Mouse (Mus musculus) hindbrain, embryonic 14.5 days (tissue): ENCODE results near the gene Slc38a3. TPM values are rescaled to one million over a fixed set of nuclear protein-coding genes. Genes with fewer than 3 reads are reported as not detected.

Experiments
- ATAC-seq: fragments of 200-750 bp; cut with Nextera tagmentation; 2 replicates; pipeline ENCODE4 v1.8.0; 2017; ENCODE audit warnings: moderate number of reproducible peaks, mild to moderate bottlenecking, moderate TSS enrichment, moderate library complexity; ENCODE audit not compliant: low FRiP score
- DNase-seq: peaks from one replicate; pipeline ENCODE4 v3.0.0-alpha.2; 2015; ENCODE audit warnings: low spot score
- H3K27ac ChIP-seq: fragments of 300-500 bp; sonication (generic); 2 replicates; pipeline ENCODE4 v1.5.1; 2014; ENCODE audit warnings: mild to moderate bottlenecking, moderate library complexity
- H3K27me3 ChIP-seq: fragments of 300-500 bp; sonication (generic); 2 replicates; pipeline ENCODE4 v1.6.1; 2014; ENCODE audit warnings: mild to moderate bottlenecking, low read length, mixed read lengths; ENCODE audit not compliant: control insufficient read depth, insufficient read depth
- H3K36me3 ChIP-seq: fragments of 300-500 bp; sonication (generic); replicated peaks from 2 replicates; pipeline ENCODE4 v1.6.1; 2014; ENCODE audit not compliant: control insufficient read depth, insufficient read depth
- H3K4me1 ChIP-seq: fragments of 300-500 bp; sonication (generic); replicated peaks from 2 replicates; pipeline ENCODE4 v1.6.1; 2014; ENCODE audit warnings: antibody characterized with exemption, low read length, mixed read lengths; ENCODE audit not compliant: control insufficient read depth, insufficient read depth
- H3K4me2 ChIP-seq: fragments of 300-500 bp; sonication (generic); replicated peaks from 2 replicates; pipeline ENCODE4 v1.6.1; 2014; ENCODE audit warnings: mild to moderate bottlenecking, moderate library complexity
- H3K4me3 ChIP-seq: fragments of 300-500 bp; sonication (generic); replicated peaks from 2 replicates; pipeline ENCODE4 v1.5.1; 2014; ENCODE audit warnings: mild to moderate bottlenecking, low read length
- H3K9ac ChIP-seq: fragments of 300-500 bp; sonication (generic); 2 replicates; pipeline ENCODE4 v1.6.1; 2014
- H3K9me3 ChIP-seq: fragments of 300-500 bp; sonication (generic); 2 replicates; pipeline ENCODE4 v1.6.1; 2016; ENCODE audit warnings: low read length; ENCODE audit not compliant: control insufficient read depth
- WGBS: fragments of 180-500 bp; shearing (Covaris S2); extraction: QIAGEN DNeasy Blood & Tissue Kit; methylation state at CpG from one replicate; pipeline ENCODE4 v1.1.7; 2014; 5-methylcytosine and 5-hydroxymethylcytosine counted together
- polyA plus RNA-seq: library from polyadenylated mRNA; unstranded; fragments of >200 nt; fragmentation: Nextera tagmentation; extraction: Ambion mirVana; gene quantifications from 2 replicates; pipeline ENCODE4 v1.2.1, GENCODE M21; 2014

The Slc38a3 gene
- 48.3 and 48.5 TPM in 2 replicates for polyA plus RNA-seq

- no peak for DNase-seq
- Histone ChIP-seq H3K36me3 (no peaks in the 10 kb centered on the region), H3K27ac (no peak within 1 kb of the TSS), H3K4me2 (no peak within 1 kb of the TSS), H3K4me1 (peaks cover 19% of the 10 kb centered on the region), H3K9ac (no peak within 1 kb of the TSS), H3K9me3 (no peaks in the 10 kb centered on the region), H3K4me3 (no peak within 1 kb of the TSS), H3K27me3 (peaks cover 19% of the 10 kb centered on the region)
- WGBS, result 85% methylated on average over 9 of the region's 9 CpGs
- no peak for ATAC-seq
Observed at GRCm38 (mm10) chr9:107669480-107669945, at the start of gene Slc38a3. Gene Slc38a3, minus strand, starts transcription at chr9:107669530.

GRCm38 (mm10) chr9:107716951-107717350 is 47.6 kb upstream of the Slc38a3 start:
- H3K27ac ChIP-seq, result no peak overlapping the region
- WGBS, result 26% methylated on average over 6 of the region's 6 CpGs
- H3K9me3 ChIP-seq, result no peaks in the 10 kb centered on the region
- no peak for DNase-seq
- H3K27me3 ChIP-seq, result no peaks in the 10 kb centered on the region
- no peak overlapping the region for H3K9ac ChIP-seq
- no peaks in the 10 kb centered on the region for H3K36me3 ChIP-seq
- H3K4me2 ChIP-seq, result no peak overlapping the region
- no peak overlapping the region for H3K4me3 ChIP-seq
- H3K4me1 ChIP-seq, result peaks cover 17% of the 10 kb centered on the region
- ATAC-seq, result no peak

GRCm38 (mm10) chr9:107715632-107716031 is 46.3 kb upstream of the Slc38a3 start:
- ATAC-seq, result no peak
- DNase-seq, result no peak
- no peak overlapping the region for H3K27ac ChIP-seq
- H3K9ac ChIP-seq, result no peak overlapping the region
- H3K4me3 ChIP-seq, result no peak overlapping the region
- no peak overlapping the region for H3K4me2 ChIP-seq
- H3K9me3 ChIP-seq, result no peaks in the 10 kb centered on the region
- WGBS, result 91% methylated on average over 2 of the region's 2 CpGs
- no peaks in the 10 kb centered on the region for H3K36me3 ChIP-seq
- H3K4me1 ChIP-seq, result peaks cover 17% of the 10 kb centered on the region
- H3K27me3 ChIP-seq, result no peaks in the 10 kb centered on the region

GRCm38 (mm10) chr9:107714221-107714952 is 45.1 kb upstream of the Slc38a3 start:
- Histone ChIP-seq H3K4me2 (no peak overlapping the region), H3K9ac (no peak overlapping the region), H3K4me1 (peaks cover 17% of the 10 kb centered on the region), H3K27me3 (no peaks in the 10 kb centered on the region), H3K36me3 (no peaks in the 10 kb centered on the region), H3K27ac (0 out of 2 replicates have a peak overlapping the region, but pooled peaks have one; percentile 20), H3K4me3 (no peak overlapping the region), H3K9me3 (no peaks in the 10 kb centered on the region)
- ATAC-seq (no peak), DNase-seq (no peak)
- 17% methylated on average over 12 of the region's 12 CpGs for WGBS

- WGBS, result under 1% methylated on average over 52 of the region's 86 CpGs
- peaks cover 38% of the 10 kb centered on the region for H3K4me1 ChIP-seq
- H3K9ac ChIP-seq, result peak within 1 kb of the TSS; percentile 97
- H3K36me3 ChIP-seq, result peaks cover 6% of the 10 kb centered on the region
- ATAC-seq (peak; percentile 64), DNase-seq (peak; percentile 74)
- peak within 1 kb of the TSS; percentile 86 for H3K4me2 ChIP-seq
- H3K27me3 ChIP-seq, result no peaks in the 10 kb centered on the region
- peak within 1 kb of the TSS; percentile 89 for H3K27ac ChIP-seq
- H3K9me3 ChIP-seq, result no peaks in the 10 kb centered on the region
- H3K4me3 ChIP-seq, result peak within 1 kb of the TSS; percentile 89
Observed at GRCm38 (mm10) chr9:107709697-107710483, 40.6 kb upstream of the Slc38a3 start, which contains the start of gene Sema3f. Gene Sema3f, minus strand, starts transcription at chr9:107710475.

GRCm38 (mm10) chr9:107709096-107709696 is 39.9 kb upstream of the Slc38a3 start:
- peaks cover 31% of the 10 kb centered on the region; the same call in 1 of the 2 replicates for H3K4me1 ChIP-seq
- DNase-seq, result no peak
- H3K9ac ChIP-seq, result peak overlapping the region; percentile 97
- H3K4me2 ChIP-seq, result peak overlapping the region; percentile 86
- WGBS, result under 1% methylated on average over 42 of the region's 55 CpGs
- H3K27ac ChIP-seq, result peak overlapping the region; percentile 89
- no peaks in the 10 kb centered on the region for H3K27me3 ChIP-seq
- H3K9me3 ChIP-seq, result no peaks in the 10 kb centered on the region
- peak overlapping the region; percentile 89 for H3K4me3 ChIP-seq
- ATAC-seq, result no peak
- peaks cover 11% of the 10 kb centered on the region for H3K36me3 ChIP-seq

- H3K9ac ChIP-seq, result peak overlapping the region; percentile 97
- WGBS, result 2% methylated on average over 21 of the region's 21 CpGs
- H3K27me3 ChIP-seq, result no peaks in the 10 kb centered on the region
- DNase-seq (no peak), ATAC-seq (no peak)
- no peaks in the 10 kb centered on the region for H3K9me3 ChIP-seq
- H3K4me3 ChIP-seq, result peak overlapping the region; percentile 89
- peak overlapping the region; percentile 86 for H3K4me2 ChIP-seq
- H3K27ac ChIP-seq, result peak overlapping the region; percentile 89
- H3K36me3 ChIP-seq, result peaks cover 18% of the 10 kb centered on the region
- peaks cover 32% of the 10 kb centered on the region; the same call in 1 of the 2 replicates for H3K4me1 ChIP-seq
Observed at GRCm38 (mm10) chr9:107708439-107709095, 39.2 kb upstream of the Slc38a3 start.

- H3K4me1 ChIP-seq, result peaks cover 39% of the 10 kb centered on the region; the same call in 1 of the 2 replicates
Observed at GRCm38 (mm10) chr9:107707701-107708438, 38.5 kb upstream of the Slc38a3 start.

More at GRCm38 (mm10) chr9:107707701-107708438, 38.5 kb upstream of the Slc38a3 start:
- peak; percentile 50 for DNase-seq
- Histone ChIP-seq H3K27ac (peak overlapping the region; percentile 89), H3K4me2 (peak overlapping the region; percentile 86), H3K27me3 (no peaks in the 10 kb centered on the region), H3K9ac (peak overlapping the region; percentile 97), H3K4me3 (peak overlapping the region; percentile 89), H3K9me3 (no peaks in the 10 kb centered on the region), H3K36me3 (peaks cover 22% of the 10 kb centered on the region)
- ATAC-seq, result peak; percentile 38
- 1% methylated on average over 17 of the region's 17 CpGs for WGBS
